Mouse (Mus musculus) lung, adult 2 months (tissue): Measurements from ENCODE around the gene Mrgbp. TPM values are rescaled to one million over a fixed set of nuclear protein-coding genes. Genes with fewer than 3 reads are reported as not detected.
A peak's percentile ranks its signal among the peaks of the same experiment; 100 is the strongest.

Experiments used
- DNase-seq: peaks from one replicate; pipeline ENCODE4 v3.0.0; 2022
- H3K4me1 ChIP-seq: fragments of 200-500 bp; 2 replicates; pipeline ENCODE4 v1.6.1; 2011; ENCODE audit warnings: low read length; ENCODE audit not compliant: control insufficient read depth, insufficient read depth
- H3K4me3 ChIP-seq: fragments of 200-500 bp; replicated peaks from 2 replicates; pipeline ENCODE3; 2011; ENCODE audit warnings: low read depth, mild to moderate bottlenecking, control low read depth, low read length; ENCODE audit errors: extremely low read depth
- CTCF ChIP-seq: fragments of 200-500 bp; IDR thresholded peaks from 2 replicates; pipeline ENCODE4 v1.5.1; 2011; ENCODE audit warnings: mild to moderate bottlenecking, low read length, control low read depth; ENCODE audit not compliant: insufficient read depth
- POLR2A ChIP-seq: fragments of 200-500 bp; IDR thresholded peaks from 2 replicates; pipeline ENCODE4 v1.6.1; 2011; ENCODE audit warnings: low read depth, mild to moderate bottlenecking, control low read depth, low read length, borderline replicate concordance; ENCODE audit errors: extremely low read depth
- WGBS: fragments of 180-500 bp; shearing (Covaris S2); methylation state at CpG from one replicate; pipeline ENCODE4 v1.1.7; 2018; 5-methylcytosine and 5-hydroxymethylcytosine counted together
- polyA plus RNA-seq: library from polyadenylated mRNA; depleted of rRNA; stranded (reverse); fragments of >200 nt; gene quantifications from 2 replicates; pipeline ENCODE4 v1.2.3, GENCODE M21; 2012

Gene Mrgbp
- polyA plus RNA-seq, 1 experiment = 27.6 TPM

DNA sequence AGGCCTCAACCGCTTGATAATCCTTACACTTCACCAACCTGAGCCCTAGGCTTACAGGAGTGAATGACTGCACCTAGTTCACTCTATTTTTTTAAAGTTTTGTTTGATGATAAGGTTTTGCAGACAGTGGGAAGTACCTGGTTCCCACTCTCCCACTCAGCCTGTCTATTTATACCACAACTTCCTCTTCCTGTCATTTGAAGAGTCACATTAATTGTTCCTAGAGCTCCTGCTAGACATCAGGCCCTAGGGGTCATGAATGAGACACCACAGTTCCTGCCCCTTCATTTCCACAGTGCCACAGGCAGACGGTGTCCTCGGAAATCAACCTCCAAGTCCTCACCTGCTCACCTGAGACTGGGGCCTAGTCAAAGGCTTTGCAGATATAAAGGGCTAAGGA is 24.6 kb upstream of the Mrgbp start:
- no peak for DNase-seq
- no peak overlapping the region for H3K4me3 ChIP-seq
- 41% methylated on average over 3 of the region's 3 CpGs for WGBS
- TF ChIP-seq CTCF (no peak), POLR2A (no peak)
- H3K4me1 ChIP-seq = no peaks in the 10 kb centered on the region

- TF ChIP-seq POLR2A (no peak), CTCF (peak; percentile 41)
These were observed 20.9 kb upstream of the Mrgbp start for GRCm38 (mm10) chr2:180560245-180560644.

GRCm38 (mm10) chr2:180562146-180562545 is 19.0 kb upstream of the Mrgbp start:
- Histone ChIP-seq H3K4me1 (no peaks in the 10 kb centered on the region), H3K4me3 (no peak overlapping the region)
- 40% methylated on average over 5 of the region's 5 CpGs for WGBS
- TF ChIP-seq CTCF (no peak), POLR2A (no peak)
- DNase-seq = no peak

More at GRCm38 (mm10) chr2:180560245-180560644, 20.9 kb upstream of the Mrgbp start:
- no peak for DNase-seq
- WGBS = 51% methylated on average over 5 of the region's 5 CpGs
- Histone ChIP-seq H3K4me3 (no peak overlapping the region), H3K4me1 (no peaks in the 10 kb centered on the region)

GRCm38 (mm10) chr2:180563296-180563695 is 17.8 kb upstream of the Mrgbp start:
- no peak for TF ChIP-seq POLR2A
- TF ChIP-seq CTCF = no peak
- H3K4me3 ChIP-seq = no peak overlapping the region
- DNase-seq = no peak
- WGBS = 60% methylated on average over 6 of the region's 6 CpGs
- H3K4me1 ChIP-seq = no peaks in the 10 kb centered on the region

- H3K4me3 ChIP-seq = no peak overlapping the region
- H3K4me1 ChIP-seq = no peaks in the 10 kb centered on the region
- no peak for DNase-seq
- no peak for TF ChIP-seq CTCF
- no peak for TF ChIP-seq POLR2A
- 42% methylated on average over 5 of the region's 5 CpGs for WGBS
These were observed 17.3 kb upstream of the Mrgbp start for GRCm38 (mm10) chr2:180563841-180564240.

DNA sequence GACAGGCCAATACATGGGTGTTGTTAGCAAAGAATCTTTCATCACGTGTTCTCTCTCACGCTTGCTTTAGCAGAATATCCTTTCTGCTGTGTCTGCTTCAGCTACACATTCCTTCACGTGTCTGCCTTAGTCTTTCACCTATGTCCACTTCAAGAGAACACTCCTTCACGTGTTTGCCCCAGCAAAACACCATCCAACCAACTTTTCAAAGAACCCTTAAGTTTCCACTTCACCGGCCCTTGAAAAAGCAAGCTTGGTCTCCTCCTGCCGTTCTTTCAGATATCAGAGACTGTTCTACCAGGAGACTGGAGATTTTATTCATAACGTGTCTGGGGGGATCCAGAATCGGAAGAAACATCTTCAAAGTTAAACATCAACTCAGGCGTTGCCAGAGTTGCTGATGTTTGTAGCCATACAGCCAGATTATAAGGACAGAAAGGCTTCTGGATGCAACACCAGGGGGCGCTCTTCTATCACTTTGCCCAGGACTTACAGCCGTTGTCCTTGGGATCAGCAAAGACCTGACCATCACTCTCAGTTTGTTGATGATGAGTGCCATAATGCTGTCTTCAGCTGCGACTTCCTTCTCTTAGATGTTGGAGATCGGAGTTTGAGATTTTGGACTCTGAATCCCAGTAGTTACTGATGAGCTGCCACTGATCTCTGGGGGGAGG is 14.7 kb upstream of the Mrgbp start:
- H3K4me3 ChIP-seq = no peak overlapping the region
- no peaks in the 10 kb centered on the region for H3K4me1 ChIP-seq
- 22% methylated on average over 13 of the region's 13 CpGs for WGBS
- peak; percentile 49 for DNase-seq
- TF ChIP-seq POLR2A (no peak), CTCF (peak; percentile 70)

DNA sequence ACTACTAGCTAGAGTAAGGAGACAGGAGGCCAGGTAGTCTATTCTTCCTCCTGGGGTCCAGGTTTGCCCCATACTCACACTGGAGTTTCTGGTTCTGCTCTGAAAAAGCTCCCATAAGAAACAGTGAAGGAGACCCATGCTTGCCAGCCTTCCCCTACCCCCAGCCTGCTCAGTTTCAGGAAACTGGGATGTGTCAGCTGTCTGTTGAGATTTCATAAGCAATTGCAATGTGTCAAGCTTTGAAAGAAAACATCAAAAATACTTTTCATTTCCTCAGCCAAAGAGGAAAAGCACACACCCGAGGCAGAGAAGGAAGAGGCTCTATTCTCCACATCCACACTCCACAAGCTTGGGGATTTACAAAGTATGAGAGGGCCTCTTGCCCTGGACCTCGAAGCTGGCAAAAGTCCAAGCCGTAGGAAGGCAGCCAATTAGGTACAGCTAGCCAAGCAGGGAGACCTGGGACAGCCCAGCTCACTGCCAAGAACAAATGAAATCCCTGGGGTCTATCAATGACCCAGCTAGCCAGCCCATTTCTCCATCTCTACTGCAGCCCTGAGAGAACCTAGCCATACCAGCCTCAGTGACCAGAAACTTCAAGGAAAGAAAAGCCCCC is 12.0 kb upstream of the Mrgbp start:
- Histone ChIP-seq H3K4me1 (no peaks in the 10 kb centered on the region), H3K4me3 (no peak overlapping the region)
- TF ChIP-seq POLR2A = no peak
- TF ChIP-seq CTCF = no peak
- 7% methylated on average over 3 of the region's 3 CpGs for WGBS
- peak; percentile 46 for DNase-seq

GRCm38 (mm10) chr2:180576482-180576881 is 4.6 kb upstream of the Mrgbp start:
- no peak for DNase-seq
- H3K4me3 ChIP-seq = no peak overlapping the region
- 58% methylated on average over 4 of the region's 4 CpGs for WGBS
- no peak for TF ChIP-seq CTCF
- TF ChIP-seq POLR2A = no peak
- H3K4me1 ChIP-seq = no peaks in the 10 kb centered on the region

DNA sequence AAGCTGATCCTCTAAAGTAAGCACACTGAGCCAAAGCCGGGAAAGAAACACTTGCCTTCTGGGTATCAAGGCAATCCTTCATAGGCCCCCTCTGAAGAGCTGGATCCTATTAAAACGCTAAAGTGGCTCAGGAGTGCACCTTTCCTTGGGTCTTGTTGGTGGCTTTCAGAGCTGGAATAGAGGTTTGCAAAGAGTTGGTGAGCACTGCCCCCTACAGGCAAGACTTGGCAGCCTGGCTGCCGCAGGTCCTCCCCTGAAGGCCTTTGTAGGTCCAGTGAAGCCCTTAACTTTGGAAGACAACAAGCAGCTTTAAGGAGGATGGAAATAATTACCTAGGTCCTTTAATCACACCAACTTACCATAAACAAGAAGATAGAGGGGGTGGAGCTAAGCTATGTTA is 2.4 kb upstream of the Mrgbp start:
- TF ChIP-seq POLR2A (no peak), CTCF (peak; percentile 90)
- Histone ChIP-seq H3K4me1 (peaks cover 8% of the 10 kb centered on the region), H3K4me3 (no peak overlapping the region)
- DNase-seq = peak; percentile 68
- WGBS = 7% methylated on average over 3 of the region's 3 CpGs

DNA sequence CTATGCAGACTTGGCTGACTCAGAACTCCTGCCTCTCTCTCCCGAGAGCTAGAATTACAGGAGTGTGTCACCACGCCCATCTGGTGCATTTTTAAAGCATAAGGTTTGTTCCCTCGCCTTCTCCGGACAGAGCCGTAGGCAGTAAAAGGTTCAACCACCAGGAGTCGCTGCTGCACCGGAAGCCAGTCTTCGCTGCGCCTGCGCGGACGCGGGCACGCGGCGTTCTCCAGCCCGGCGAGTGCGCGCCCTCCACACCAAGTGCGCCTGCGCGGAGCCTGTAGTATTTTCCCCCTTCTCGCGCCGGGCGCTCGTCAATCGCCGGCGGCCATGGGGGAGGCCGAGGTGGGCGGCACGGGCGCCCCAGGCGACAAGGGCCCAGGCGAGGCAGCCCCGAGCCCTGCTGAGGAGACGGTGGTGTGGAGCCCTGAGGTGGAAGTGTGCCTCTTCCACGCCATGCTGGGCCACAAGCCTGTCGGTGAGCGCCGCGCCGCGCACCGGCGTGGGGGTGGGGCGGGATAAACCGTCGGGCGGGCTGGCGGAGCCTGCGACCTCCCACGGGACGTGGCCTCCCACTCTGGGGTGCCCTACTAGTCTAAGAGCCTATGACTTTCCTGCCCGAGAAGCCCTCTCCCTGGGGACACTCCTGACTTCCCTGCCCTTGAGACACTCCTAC is 1.5 kb downstream of the Mrgbp start:
- TF ChIP-seq CTCF (peak; percentile 86), POLR2A (peak; percentile 66; the same call in 1 of the 2 replicates)
- Histone ChIP-seq H3K4me3 (peak overlapping the region; percentile 84), H3K4me1 (peaks cover 12% of the 10 kb centered on the region)
- DNase-seq = peak; percentile 98
- WGBS = under 1% methylated on average over 57 of the region's 57 CpGs
